Mouse (Mus musculus): ENCODE data around the gene Xirp1.

Gene Xirp1

GRCm38 (mm10) chr9:119984536-119985011, 38.8 kb downstream of the Xirp1 start, which contains the start of gene Csrnp1:
Csrnp1 (minus strand) TSS chr9:119984658.
- DNase-seq: no peak

GRCm38 (mm10) chr9:119983585-119984535, 39.5 kb downstream of the Xirp1 start:
- DNase-seq: peak; percentile 95

DNA sequence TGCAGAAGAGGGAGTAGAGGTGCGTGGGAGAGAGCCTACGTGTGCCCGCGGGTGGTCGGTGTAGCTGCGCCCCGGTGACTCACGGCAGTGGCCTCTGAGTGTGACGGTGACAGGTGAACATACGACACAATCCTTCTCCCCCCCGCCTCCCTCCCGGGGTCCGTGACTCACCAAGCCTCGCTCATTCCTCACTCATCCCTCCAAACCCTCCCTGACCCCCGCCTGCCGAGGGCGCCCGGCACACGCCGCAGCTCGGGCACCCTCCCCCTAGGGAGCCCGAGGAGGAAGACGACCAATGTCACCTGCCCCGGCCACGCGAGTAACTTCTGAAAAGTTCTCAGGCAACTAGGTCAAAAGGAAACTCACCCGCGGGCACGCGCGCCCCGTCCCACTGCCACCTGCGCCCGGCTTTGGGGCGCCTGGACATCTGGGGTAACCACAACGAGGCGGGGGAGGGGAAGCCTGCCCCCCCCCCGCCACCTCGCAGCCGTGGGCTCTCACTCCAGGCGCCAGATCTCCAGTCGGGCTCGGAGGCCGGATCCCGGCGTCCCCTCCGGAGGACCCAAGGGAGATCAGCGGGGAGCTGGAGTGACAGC, 40.3 kb downstream of the Xirp1 start:
- DNase-seq: peak; percentile 68

- DNase-seq: peak; percentile 71
These were observed 41.1 kb downstream of the Xirp1 start for GRCm38 (mm10) chr9:119982241-119982811.

GRCm38 (mm10) chr9:119981183-119982179, 41.9 kb downstream of the Xirp1 start:
- DNase-seq: peak; percentile 81

- peak; percentile 67 for DNase-seq
These were observed 42.6 kb downstream of the Xirp1 start for GRCm38 (mm10) chr9:119980770-119981182.

GRCm38 (mm10) chr9:119979749-119980148, 43.6 kb downstream of the Xirp1 start:
- DNase-seq: no peak

DNA sequence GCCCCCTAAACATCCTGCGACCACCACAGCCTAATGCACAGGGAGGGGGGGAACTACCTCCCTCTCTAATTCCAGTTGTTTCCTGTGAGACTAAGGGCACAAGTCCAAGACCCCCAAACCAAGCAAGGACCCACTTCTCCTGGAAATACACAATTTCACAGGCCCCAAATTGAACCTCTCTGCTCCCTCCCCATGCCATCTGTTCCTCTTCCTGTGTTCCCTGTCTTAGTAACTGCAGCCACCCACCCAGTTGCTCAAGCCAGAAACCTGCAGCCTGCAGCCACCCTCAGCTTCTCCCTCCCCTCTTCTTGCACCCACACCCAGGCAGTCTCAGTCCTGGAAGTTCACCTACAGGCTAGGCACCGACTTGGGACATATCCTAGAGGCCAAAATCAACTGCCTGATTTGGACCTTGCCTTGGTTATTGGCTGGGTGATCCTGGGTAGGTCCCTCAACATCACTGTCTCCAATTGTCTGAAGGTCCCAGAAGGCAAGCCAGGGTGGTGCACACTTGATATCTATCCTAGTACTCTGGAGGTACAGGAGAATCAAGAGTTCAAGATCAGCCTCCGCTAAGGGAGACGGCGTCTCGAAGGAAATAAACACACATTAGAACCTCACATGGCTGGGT, 44.5 kb downstream of the Xirp1 start:
- no peak for DNase-seq

- DNase-seq: no peak
These were observed 45.1 kb downstream of the Xirp1 start for GRCm38 (mm10) chr9:119978151-119978810.

DNA sequence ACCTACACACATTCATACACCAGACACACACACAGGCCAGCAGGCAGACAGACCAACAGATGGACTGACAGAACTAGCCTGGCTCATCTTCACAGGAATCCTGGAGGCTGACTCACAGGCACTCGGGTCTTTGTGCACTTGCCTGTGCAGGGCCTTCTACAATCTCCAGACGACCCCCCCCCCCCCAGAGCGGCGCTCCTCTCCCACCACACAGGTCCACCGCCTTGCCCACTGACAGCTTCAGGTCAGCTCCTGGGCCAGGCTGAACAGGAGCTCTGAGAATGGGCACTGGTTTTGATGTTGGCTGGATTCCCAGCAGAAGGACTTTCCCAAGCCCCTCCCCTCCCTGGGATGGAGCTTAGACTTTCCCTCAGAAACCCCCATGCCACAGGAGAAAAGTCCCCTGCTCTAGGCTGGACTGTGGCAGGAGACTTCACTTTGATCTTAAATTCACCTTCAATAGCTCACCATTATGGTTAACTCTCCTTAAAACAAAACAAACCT, 45.8 kb downstream of the Xirp1 start:
- DNase-seq: peak; percentile 54

DNA sequence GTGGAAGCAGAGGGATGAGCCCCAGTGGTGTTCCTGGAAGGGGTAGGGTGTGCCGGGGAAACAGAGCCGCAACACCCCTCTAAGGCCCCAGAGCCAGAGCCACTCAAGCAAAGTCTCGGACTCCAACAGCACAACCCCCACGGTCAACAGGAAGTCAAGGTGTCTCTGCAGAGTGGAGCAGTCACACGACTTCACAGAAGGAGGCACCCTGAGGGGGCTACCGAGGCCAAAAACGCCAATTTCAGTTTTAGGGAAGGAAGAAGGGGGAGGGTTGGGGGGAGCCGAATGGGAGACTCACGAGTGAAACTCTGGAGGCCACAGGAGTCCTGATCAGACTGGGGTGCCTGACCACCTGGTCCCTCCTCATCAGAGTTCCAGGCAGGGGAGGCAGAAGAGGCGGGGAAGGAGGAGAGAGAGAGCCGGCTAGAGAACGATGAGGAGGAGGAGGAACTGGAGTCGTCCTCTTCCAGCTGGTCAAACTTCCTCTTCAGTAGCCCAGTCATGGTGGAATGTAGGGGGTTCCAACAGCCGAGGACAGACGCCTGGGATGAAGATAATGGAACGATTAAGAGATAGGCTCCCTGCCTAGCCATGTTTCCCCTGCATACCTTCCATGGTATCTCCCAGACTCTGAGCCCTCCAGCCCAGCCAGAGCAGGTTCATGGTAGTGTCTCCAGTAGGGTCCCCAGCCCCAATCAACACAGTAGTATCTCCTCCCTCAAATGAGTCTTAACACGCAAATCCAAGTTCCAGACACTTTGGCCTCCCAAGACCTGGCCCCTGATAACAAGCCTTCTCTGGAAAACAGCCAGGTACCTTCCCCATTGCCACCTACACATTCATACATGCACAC, 46.5 kb downstream of the Xirp1 start:
- no peak for DNase-seq

- DNase-seq: no peak
These were observed 48.1 kb downstream of the Xirp1 start for GRCm38 (mm10) chr9:119975286-119975685.

- DNase-seq: no peak
These were observed 48.8 kb downstream of the Xirp1 start for GRCm38 (mm10) chr9:119974609-119975008.

GRCm38 (mm10) chr9:119973869-119974520, 49.4 kb downstream of the Xirp1 start:
- DNase-seq: peak; percentile 17

- DNase-seq: no peak
These were observed 50.1 kb downstream of the Xirp1 start for GRCm38 (mm10) chr9:119973281-119973680.

GRCm38 (mm10) chr9:119972582-119972981, 50.8 kb downstream of the Xirp1 start:
- peak; percentile 28 for DNase-seq

GRCm38 (mm10) chr9:119972166-119972565, 51.2 kb downstream of the Xirp1 start:
- no peak for DNase-seq

- peak; percentile 78 for DNase-seq
These were observed 52.4 kb downstream of the Xirp1 start for GRCm38 (mm10) chr9:119970763-119971656.

Data from kidney, adult 18-20 months (tissue).